Mouse (Mus musculus) lung, adult 18-20 months (tissue): Measurements from ENCODE around the gene Dqx1.

Experiments
- DNase-seq, 2 experiments: peaks; one replicate each; pipeline ENCODE4 v3.0.0; 2022; ENCODE audit warnings: mixed read lengths in 2 of 2

The Dqx1 gene

DNA sequence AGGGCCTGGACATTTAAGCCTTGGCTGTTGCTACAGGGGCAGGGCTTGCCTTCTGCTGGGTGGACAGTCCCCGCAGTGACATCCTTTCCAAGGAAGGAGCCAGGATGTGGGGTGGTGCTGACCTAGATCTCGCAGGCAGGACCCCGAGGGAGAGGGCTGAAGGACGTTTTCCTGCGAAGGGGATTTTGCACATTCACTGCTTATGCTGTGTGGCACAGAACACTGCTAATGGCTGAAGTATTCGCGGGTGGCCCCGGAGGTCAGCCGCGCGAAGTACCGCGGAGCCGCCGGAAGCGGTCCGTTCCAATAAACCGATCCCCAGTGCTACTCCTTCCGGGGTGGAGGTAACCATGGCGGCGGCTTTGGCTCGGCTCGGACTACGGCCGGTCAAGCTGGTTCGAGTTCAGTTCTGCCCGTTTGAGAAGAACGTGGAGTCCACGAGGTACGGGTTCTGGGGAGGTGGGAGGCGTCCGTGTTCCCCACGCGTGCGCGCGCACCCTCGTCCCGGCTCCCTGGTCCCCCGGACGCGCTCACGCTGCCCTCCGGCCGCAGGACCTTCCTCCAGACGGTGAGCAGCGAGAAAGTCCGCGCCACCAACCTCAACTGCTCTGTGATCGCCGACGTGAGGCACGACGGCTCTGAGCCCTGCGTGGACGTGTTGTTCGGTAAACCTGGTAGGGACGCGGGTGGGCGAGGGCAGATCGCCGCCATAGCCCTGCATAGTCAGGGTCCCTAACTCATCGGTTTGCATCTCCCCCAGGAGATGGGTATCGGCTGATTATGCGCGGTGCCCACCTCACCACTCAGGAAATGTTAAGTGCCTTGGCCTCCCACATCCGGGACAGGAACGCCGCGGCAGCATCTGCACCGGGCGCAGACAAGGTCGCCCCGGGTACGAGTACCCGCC lies 51.4 kb downstream of the Dqx1 start, which contains the start of gene Mrpl53:
Mrpl53 (plus strand) TSS at position 279 of the 907 bp plus-strand sequence.
- peak; percentile 80 to 82 for DNase-seq

DNA sequence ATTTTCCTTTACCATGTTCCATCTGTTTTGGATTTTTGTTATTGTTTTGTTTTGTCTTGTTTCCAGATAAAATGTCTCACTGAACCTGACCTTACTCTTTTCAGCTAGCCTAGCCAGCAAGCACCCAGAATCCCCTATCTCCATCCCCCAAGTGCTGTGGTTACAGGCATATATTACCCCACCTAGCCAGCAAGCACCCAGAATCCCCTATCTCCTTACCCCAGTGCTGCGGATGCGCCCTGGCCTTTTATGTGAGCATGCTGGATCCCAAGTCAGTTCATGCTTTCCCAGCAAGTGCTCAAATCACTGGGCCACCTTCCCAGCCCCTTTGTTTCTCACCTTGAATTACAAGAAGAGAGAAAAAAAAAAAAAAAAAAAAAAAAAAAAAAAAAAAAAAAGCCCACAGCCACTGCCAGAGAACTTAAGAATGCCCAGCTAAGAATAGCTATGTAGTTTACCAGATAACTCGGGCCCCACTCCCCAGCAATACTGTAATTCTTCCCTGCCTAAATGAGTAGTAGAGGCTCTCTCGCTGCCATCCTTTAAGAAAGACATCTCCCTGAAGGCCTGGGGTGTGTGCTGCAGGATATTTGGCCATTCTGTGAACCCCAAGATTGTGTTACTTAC lies 54.0 kb downstream of the Dqx1 start:
- no peak for DNase-seq

DNA sequence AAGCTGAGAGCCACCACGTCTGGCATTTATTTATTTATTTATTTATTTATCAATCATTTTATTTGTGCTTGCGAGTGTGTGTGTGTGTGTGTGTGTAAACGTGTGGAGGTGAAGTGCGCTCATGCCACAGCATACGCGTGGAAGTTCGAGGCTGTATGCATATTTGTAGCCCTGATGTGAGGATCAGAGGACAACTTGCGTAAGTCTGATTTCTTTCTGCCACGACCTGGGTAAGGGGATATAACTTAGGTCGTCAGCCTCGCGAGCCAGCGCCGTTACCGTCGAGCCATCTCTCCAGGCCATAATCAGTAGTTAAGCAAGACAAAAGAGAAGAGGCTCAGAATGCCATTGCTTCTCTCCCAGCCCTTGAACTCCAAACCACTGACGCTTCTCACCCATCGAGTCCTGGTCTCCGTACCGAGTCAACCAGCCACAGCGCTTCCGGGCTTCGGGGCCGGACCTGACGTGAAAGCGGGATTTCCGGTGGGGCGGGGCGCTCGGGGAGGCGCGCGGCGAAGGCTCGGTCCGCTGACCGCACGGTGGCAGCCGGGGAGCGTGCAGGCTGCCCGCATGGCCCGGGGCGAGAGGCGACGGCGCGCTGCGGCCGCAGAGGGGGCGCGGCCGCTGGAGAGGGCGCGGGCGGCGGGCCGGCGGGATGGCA lies 57.5 kb downstream of the Dqx1 start, which contains the start of gene Mogs:
Mogs (plus strand) TSS at position 486 of the 661 bp plus-strand sequence.
- peak; percentile 94 to 96 for DNase-seq

GRCm38 (mm10) chr6:83115682-83116372 lies 58.2 kb downstream of the Dqx1 start:
- DNase-seq = no peak

DNA sequence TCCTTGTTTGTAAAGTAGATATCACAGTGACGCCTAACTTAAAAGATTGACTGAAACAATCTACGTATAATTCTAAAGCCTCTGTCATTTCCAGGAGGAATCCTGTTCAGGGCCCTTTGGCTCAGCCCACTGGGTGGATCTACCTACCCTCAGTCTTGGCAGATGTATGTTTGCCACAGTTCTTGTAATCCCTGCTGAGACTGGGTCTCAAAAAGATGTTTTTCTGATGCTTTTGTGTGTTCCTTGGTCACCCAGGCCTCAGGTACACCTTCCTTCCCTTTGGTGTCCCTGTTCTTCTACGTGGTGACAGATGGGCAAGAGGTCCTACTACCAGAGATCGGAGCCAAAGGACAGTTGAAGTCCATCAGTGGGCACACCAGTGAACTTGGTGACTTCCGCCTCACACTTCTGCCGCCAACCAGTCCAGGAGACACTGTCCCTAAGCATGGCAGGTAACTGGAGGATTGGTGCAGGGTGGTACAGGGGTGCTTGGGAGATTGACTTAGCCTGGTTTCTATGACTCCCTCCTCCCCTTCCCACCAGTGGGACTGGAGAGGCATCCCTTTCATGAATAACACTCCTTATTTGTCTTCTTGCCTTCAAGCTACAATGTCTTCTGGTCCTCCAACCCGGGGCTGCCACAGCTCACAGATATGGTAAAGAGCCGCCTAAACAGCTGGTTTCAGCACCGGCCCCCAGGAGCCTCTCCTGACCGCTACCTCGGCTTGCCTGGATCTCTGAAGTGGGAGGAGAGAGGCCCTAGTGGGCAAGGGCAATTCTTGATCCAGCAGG lies 58.9 kb downstream of the Dqx1 start:
- DNase-seq = no peak
